Mouse (Mus musculus) neural tube, embryonic 11.5 days (tissue): ENCODE measurements around the gene Cntnap1. TPM values are rescaled to one million over a fixed set of nuclear protein-coding genes. Genes with fewer than 3 reads are reported as not detected.
A peak's percentile ranks its signal among the peaks of the same experiment; 100 is the strongest.
"Not testable (repeated sequence)": the region's sequence is repeated elsewhere in the genome, so short reads cannot be mapped to it uniquely, and the experiment has no call there.

Experiments
- ATAC-seq: fragments of 200-750 bp; cut with Nextera tagmentation; 2 replicates; pipeline ENCODE4 v1.8.0; 2017; ENCODE audit warnings: moderate number of reproducible peaks, mild to moderate bottlenecking, moderate TSS enrichment, moderate library complexity; ENCODE audit not compliant: insufficient read depth, low FRiP score, low TSS enrichment
- DNase-seq: peaks from one replicate; pipeline ENCODE4 v3.0.0-alpha.2; 2015; ENCODE audit warnings: low spot score
- H3K27ac ChIP-seq: fragments of 300-500 bp; sonication (generic); 2 replicates; pipeline ENCODE4 v1.5.1; 2014; ENCODE audit warnings: low read depth, mild to moderate bottlenecking, low read length
- H3K27me3 ChIP-seq: fragments of 300-500 bp; sonication (generic); 2 replicates; pipeline ENCODE4 v1.6.1; 2014; ENCODE audit warnings: mild to moderate bottlenecking, low read length, mixed read lengths; ENCODE audit not compliant: control insufficient read depth, insufficient read depth
- H3K36me3 ChIP-seq: fragments of 300-500 bp; sonication (generic); 2 replicates; pipeline ENCODE4 v1.6.1; 2014; ENCODE audit warnings: mild to moderate bottlenecking, low read length, moderate library complexity, mixed read lengths; ENCODE audit not compliant: control insufficient read depth, insufficient read depth
- H3K4me1 ChIP-seq: fragments of 300-500 bp; sonication (generic); 2 replicates; pipeline ENCODE4 v1.6.1; 2014; ENCODE audit warnings: low read length, mixed read lengths; ENCODE audit not compliant: control insufficient read depth, insufficient read depth
- H3K4me2 ChIP-seq: fragments of 300-500 bp; sonication (generic); 2 replicates; pipeline ENCODE4 v1.6.1; 2014; ENCODE audit warnings: low read depth, mild to moderate bottlenecking, moderate library complexity
- H3K4me3 ChIP-seq: fragments of 300-500 bp; sonication (generic); 2 replicates; pipeline ENCODE4 v1.5.1; 2014; ENCODE audit warnings: low read depth, low read length
- H3K9ac ChIP-seq: fragments of 300-500 bp; sonication (generic); 2 replicates; pipeline ENCODE4 v1.6.1; 2014; ENCODE audit warnings: mild to moderate bottlenecking, low read length
- H3K9me3 ChIP-seq: fragments of 300-500 bp; sonication (generic); 2 replicates; pipeline ENCODE4 v1.6.1; 2016; ENCODE audit warnings: low read length; ENCODE audit not compliant: control insufficient read depth
- WGBS: fragments of 180-500 bp; shearing (Covaris S2); extraction: QIAGEN DNeasy Blood & Tissue Kit; methylation state at CpG from one replicate; pipeline ENCODE4 v1.1.7; 2014; 5-methylcytosine and 5-hydroxymethylcytosine counted together
- polyA plus RNA-seq: library from polyadenylated mRNA; unstranded; fragments of >200 nt; fragmentation: Nextera tagmentation; extraction: Ambion mirVana; gene quantifications from 2 replicates; pipeline ENCODE4 v1.2.1, GENCODE M21; 2014

Cntnap1 gene
- polyA plus RNA-seq: 0.94 and 1.0 TPM in 2 replicates

DNA sequence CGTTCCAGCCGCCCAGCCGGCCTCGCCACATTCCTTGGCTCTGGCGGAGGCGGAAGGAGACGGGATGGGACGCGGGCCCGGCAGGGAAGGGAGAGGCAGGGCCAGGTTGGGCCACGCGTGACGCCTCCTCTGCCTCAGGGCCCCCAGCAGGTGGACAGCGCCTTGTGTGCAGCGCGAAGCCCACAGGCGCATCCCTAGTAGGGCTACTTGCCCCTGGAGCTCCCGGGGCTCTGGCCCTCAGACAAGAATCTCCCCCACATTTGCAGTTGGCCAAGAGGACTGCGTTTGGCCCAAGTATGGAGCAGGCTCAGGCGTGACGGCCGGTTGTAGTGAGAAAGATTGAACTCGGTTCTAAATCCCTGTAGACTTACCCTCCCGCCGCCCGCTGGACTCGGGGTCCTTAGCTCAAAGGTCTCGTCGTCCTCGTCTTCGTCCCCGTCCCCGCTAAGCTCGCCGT, at the start of gene Cntnap1:
Gene Cntnap1, plus strand, starts transcription at position 170 of the 457 bp plus-strand sequence.
- Histone ChIP-seq H3K4me2 (peak within 1 kb of the TSS; percentile 76), H3K27ac (peak within 1 kb of the TSS; percentile 15; the same call in 1 of the 2 replicates), H3K36me3 (no peaks in the 10 kb centered on the region), H3K4me1 (peaks cover 19% of the 10 kb centered on the region), H3K9me3 (no peaks in the 10 kb centered on the region), H3K9ac (peak within 1 kb of the TSS; percentile 58), H3K27me3 (peaks cover 72% of the 10 kb centered on the region), H3K4me3 (peak within 1 kb of the TSS; percentile 65)
- under 1% methylated on average over 35 of the region's 35 CpGs for WGBS
- no peak for DNase-seq
- no peak for ATAC-seq

DNA sequence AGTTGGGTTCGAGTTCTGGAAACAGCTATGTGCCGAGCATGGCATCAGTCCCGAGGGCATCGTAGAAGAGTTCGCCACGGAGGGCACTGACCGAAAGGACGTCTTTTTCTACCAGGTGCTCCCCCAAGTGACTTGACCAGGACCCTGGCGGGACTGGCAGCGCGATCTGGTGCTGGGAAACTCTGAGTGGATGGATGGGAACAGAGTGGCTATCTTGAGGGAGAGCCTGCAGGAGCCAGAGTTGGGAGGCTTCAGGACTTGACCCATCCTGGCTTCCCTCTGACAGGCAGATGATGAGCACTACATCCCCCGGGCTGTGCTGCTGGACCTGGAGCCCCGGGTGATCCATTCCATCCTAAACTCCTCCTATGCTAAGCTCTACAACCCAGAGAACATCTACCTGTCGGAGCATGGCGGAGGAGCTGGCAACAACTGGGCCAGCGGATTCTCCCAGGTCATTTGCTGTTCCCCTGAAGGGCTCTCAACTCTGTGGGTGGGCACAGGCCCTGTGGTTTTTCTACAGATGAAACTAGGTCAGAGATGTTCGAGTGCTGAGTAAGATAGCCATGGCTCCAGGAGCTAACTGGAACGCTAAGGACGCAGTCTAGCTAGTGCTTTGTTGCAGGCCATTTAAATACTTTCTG, 49.7 kb upstream of the Cntnap1 start:
- H3K9me3 ChIP-seq: no peaks in the 10 kb centered on the region
- DNase-seq (no peak), ATAC-seq (peak; percentile 29; the same call in 1 of the 2 replicates)
- H3K4me3 ChIP-seq: peak overlapping the region; percentile 89
- peak overlapping the region; percentile 96 for H3K4me2 ChIP-seq
- H3K36me3 ChIP-seq: peaks cover 8% of the 10 kb centered on the region
- peak overlapping the region; percentile 88 for H3K27ac ChIP-seq
- WGBS: 25% methylated on average over 19 of the region's 19 CpGs
- peak overlapping the region; percentile 84 for H3K9ac ChIP-seq
- H3K27me3 ChIP-seq: no peaks in the 10 kb centered on the region
- H3K4me1 ChIP-seq: peaks cover 16% of the 10 kb centered on the region; the same call in 1 of the 2 replicates

DNA sequence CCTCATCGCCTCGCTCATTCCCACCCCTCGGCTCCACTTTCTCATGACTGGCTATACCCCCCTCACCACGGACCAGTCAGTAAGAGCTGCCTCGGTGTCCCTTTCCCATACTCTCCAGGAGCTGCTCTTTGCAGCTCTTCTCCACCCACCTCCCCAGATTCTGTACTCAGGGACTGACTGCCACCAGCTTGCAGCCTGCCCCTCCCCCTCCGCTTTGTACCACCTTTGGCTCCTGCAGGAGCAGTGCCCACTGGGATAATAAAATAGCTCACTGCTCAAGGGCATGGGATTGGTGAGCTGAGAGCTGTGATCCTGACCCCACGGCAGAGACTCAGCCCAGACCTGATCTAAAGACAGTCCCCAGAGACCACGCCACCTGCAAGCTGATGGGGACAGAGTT, 45.8 kb upstream of the Cntnap1 start:
- WGBS: 95% methylated on average over 8 of the region's 8 CpGs
- H3K27me3 ChIP-seq, H3K9ac ChIP-seq, H3K9me3 ChIP-seq, H3K4me2 ChIP-seq, DNase-seq, ATAC-seq, H3K27ac ChIP-seq, H3K4me3 ChIP-seq, H3K4me1 ChIP-seq: not testable (repeated sequence)
- peaks cover 19% of the 10 kb centered on the region for H3K36me3 ChIP-seq

DNA sequence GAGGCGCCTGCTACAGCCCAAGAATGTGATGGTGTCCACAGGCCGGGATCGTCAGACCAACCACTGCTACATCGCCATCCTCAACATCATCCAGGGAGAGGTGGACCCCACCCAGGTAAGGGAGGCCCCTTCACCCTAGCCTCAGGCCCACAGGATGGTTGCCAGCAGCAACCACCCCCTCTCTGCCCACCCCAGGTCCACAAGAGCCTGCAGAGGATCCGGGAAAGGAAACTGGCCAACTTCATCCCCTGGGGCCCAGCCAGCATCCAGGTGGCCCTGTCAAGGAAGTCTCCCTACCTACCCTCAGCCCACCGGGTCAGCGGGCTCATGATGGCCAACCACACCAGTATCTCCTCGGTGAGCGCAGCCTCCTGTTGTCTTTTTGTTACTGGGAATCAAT, 45.3 kb upstream of the Cntnap1 start:
- DNase-seq, H3K4me2 ChIP-seq, H3K9ac ChIP-seq, H3K27me3 ChIP-seq, H3K27ac ChIP-seq, H3K4me1 ChIP-seq, H3K9me3 ChIP-seq, H3K4me3 ChIP-seq, ATAC-seq: not testable (repeated sequence)
- H3K36me3 ChIP-seq: peaks cover 19% of the 10 kb centered on the region
- WGBS: 95% methylated on average over 7 of the region's 9 CpGs

DNA sequence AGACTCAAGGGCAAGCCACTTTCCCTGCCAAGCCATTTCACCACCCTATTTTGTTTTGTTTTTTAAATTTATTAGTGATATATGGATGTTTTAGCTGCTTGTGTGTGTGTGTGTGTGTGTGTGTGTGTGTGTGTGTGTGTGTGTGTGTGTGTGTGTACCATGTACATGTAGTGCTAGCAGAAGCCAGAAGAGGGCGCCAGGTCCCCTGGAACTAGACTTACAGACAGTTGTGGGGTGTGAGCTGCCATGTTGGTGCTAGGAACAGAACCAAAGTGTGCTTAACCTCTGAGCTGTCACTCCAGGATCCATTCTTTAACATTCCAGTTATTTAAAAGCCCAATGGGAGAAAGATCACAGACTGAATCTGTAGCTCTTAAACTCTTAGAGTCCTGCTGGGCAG, 43.2 kb upstream of the Cntnap1 start:
- no peak overlapping the region for H3K9ac ChIP-seq
- WGBS: 100% methylated on average over 1 of the region's 1 CpGs
- no peak for DNase-seq

DNA sequence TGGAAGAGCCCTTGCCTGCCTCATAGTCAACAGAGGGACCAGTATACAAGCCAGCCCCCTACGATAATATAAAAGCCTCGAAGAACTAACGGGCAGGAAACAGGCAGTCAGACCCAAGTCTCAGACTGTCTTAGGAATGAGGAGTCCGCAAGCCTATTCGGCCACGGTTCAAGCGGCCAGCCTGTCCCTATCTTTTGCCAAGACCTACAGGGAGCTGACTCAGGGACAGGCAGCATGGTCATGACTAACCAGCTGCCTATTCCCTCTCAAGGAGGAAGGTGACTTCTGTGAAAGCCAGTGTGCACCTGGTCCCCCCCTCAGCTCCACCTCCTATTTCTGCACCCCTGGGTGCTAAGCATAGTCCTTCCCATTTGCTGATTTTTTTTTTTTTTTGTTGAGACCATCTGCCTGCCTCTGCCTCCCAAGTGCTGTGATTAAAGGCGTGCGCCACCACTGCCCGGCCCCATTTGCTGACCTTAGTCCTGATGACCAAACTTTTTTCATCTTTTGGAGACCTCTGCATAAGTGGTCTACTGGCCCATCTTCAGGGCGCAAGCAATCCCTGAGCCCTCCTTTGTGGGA, 41.2 kb upstream of the Cntnap1 start:
- Histone ChIP-seq H3K9ac (no peak overlapping the region), H3K36me3 (peaks cover 17% of the 10 kb centered on the region), H3K27me3 (no peaks in the 10 kb centered on the region), H3K4me2 (no peak overlapping the region), H3K9me3 (no peaks in the 10 kb centered on the region), H3K4me3 (no peak overlapping the region), H3K27ac (no peak overlapping the region), H3K4me1 (no peaks in the 10 kb centered on the region)
- DNase-seq (no peak), ATAC-seq (no peak)
- 87% methylated on average over 11 of the region's 11 CpGs for WGBS

More for the DNA sequence above, 43.2 kb upstream of the Cntnap1 start:
- Histone ChIP-seq H3K27ac (no peak overlapping the region), H3K4me2 (no peak overlapping the region), H3K9me3 (no peaks in the 10 kb centered on the region), H3K36me3 (peaks cover 17% of the 10 kb centered on the region), H3K4me3 (no peak overlapping the region), H3K4me1 (no peaks in the 10 kb centered on the region), H3K27me3 (no peaks in the 10 kb centered on the region)
- ATAC-seq: no peak

DNA sequence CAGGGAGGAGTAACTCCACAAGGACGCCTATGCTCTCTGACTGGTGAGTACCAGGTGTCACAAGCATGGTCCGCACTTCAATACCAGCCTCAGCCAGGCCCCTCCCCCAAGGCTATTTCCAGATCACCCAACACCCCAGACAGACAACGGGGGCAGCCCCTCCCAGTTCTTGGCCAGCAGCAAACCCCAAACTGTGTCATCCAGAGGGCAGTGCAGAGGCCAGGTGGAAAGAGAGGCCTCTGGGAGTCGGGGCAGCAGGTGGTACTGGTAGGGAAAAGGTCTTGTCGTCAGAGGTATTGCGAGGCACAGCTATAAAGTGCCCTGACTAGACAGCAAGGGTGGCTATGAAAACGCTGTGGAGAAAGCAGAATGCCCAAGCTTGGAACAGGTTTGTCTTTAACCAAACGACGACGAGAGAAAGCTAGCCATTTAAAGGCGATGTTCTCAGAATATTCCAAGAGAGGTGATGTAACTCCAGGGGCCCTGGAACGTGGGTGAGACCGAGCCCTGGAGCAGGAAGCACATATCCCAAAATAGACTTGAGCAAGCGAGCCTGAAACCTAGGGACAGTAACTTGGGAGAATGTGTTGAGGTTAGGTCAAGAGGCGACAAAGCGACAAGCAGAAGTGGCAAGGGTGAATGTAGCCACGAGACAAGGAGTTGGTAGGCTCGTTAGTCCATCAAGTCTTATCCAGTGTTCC, 40.1 kb upstream of the Cntnap1 start:
- no peak for ATAC-seq
- Histone ChIP-seq H3K9ac (no peak overlapping the region), H3K4me2 (no peak overlapping the region), H3K4me1 (no peaks in the 10 kb centered on the region), H3K36me3 (peaks cover 14% of the 10 kb centered on the region), H3K4me3 (no peak overlapping the region), H3K9me3 (no peaks in the 10 kb centered on the region), H3K27me3 (no peaks in the 10 kb centered on the region), H3K27ac (no peak overlapping the region)
- DNase-seq: no peak
- WGBS: 48% methylated on average over 18 of the region's 18 CpGs

DNA sequence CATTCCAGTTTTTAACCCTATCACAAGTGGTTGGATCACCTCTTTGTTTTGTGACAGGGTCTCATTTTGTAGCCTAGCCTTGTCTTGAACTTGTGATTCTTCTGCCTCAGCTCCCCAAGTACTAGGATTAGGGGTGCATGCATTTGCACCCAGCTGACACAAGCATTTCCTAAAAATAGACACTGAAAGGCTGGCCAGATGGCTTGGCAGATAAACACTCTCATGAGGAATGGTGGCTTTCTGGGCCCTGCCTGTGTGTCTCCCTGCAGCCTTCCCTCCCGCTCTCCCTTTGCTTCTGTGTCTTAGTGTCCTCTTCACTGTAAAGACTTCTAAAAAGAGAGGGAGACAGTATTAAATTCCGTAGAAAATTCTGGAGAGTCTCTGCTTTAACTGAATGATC, 39.1 kb upstream of the Cntnap1 start:
- Histone ChIP-seq H3K9ac (no peak overlapping the region), H3K36me3 (peaks cover 6% of the 10 kb centered on the region), H3K4me3 (no peak overlapping the region), H3K9me3 (no peaks in the 10 kb centered on the region), H3K4me2 (no peak overlapping the region), H3K27me3 (no peaks in the 10 kb centered on the region), H3K4me1 (no peaks in the 10 kb centered on the region), H3K27ac (no peak overlapping the region)
- ATAC-seq (no peak), DNase-seq (no peak)
- 93% methylated on average over 2 of the region's 2 CpGs for WGBS
